Mouse (Mus musculus): Measurements from ENCODE around the gene Snx30. TPM values are rescaled to one million over a fixed set of nuclear protein-coding genes. Genes with fewer than 3 reads are reported as not detected.
A peak's percentile ranks its signal among the peaks of the same experiment; 100 is the strongest.

The Snx30 gene
- polyA plus RNA-seq, 1 experiment from 2014 or later: 12.1 TPM

GRCm38 (mm10) chr4:59816016-59816415, 10.4 kb downstream of the Snx30 start:
- ATAC-seq (ENCODE audit: low FRiP score, low TSS enrichment): no peak
- H3K36me3 ChIP-seq (ENCODE audit: control insufficient read depth, insufficient read depth, low read length): no peaks in the 10 kb centered on the region
- no peak overlapping the region for H3K4me2 ChIP-seq (replicated peaks; ENCODE audit: low read depth, low read length)
- H3K27me3 ChIP-seq (ENCODE audit: control insufficient read depth, insufficient read depth, low read length): no peaks in the 10 kb centered on the region
- no peak overlapping the region for H3K9ac ChIP-seq (ENCODE audit: low read depth, low read length)
- no peak overlapping the region for H3K4me3 ChIP-seq (ENCODE audit: low read length)
- H3K9me3 ChIP-seq (ENCODE audit: control insufficient read depth, low read length): no peaks in the 10 kb centered on the region
- WGBS: 52% methylated on average over 5 of the region's 5 CpGs
- H3K4me1 ChIP-seq (ENCODE audit: control insufficient read depth, insufficient read depth, low read length): peaks cover 4% of the 10 kb centered on the region; the same call in 1 of the 2 replicates
- H3K27ac ChIP-seq (ENCODE audit: low read depth, low read length): no peak overlapping the region

- no peaks in the 10 kb centered on the region for H3K27me3 ChIP-seq (ENCODE audit: control insufficient read depth, insufficient read depth, low read length)
- no peak overlapping the region for H3K27ac ChIP-seq (ENCODE audit: low read depth, low read length)
Measured at GRCm38 (mm10) chr4:59816477-59816876, 10.8 kb downstream of the Snx30 start.

GRCm38 (mm10) chr4:59817790-59818189, 12.2 kb downstream of the Snx30 start:
- no peak overlapping the region for H3K4me3 ChIP-seq (ENCODE audit: low read length)
- no peak overlapping the region for H3K27ac ChIP-seq (ENCODE audit: low read depth, low read length)
- WGBS: 61% methylated on average over 5 of the region's 5 CpGs
- no peak for ATAC-seq (ENCODE audit: low FRiP score, low TSS enrichment)
- no peaks in the 10 kb centered on the region for H3K27me3 ChIP-seq (ENCODE audit: control insufficient read depth, insufficient read depth, low read length)
- no peaks in the 10 kb centered on the region for H3K9me3 ChIP-seq (ENCODE audit: control insufficient read depth, low read length)
- no peaks in the 10 kb centered on the region for H3K36me3 ChIP-seq (ENCODE audit: control insufficient read depth, insufficient read depth, low read length)
- H3K4me2 ChIP-seq (replicated peaks; ENCODE audit: low read depth, low read length): no peak overlapping the region
- H3K4me1 ChIP-seq (ENCODE audit: control insufficient read depth, insufficient read depth, low read length): peaks cover 4% of the 10 kb centered on the region; the same call in 1 of the 2 replicates
- no peak overlapping the region for H3K9ac ChIP-seq (ENCODE audit: low read depth, low read length)

More at GRCm38 (mm10) chr4:59816477-59816876, 10.8 kb downstream of the Snx30 start:
- no peaks in the 10 kb centered on the region for H3K36me3 ChIP-seq (ENCODE audit: control insufficient read depth, insufficient read depth, low read length)
- H3K4me3 ChIP-seq (ENCODE audit: low read length): no peak overlapping the region
- ATAC-seq (ENCODE audit: low FRiP score, low TSS enrichment): no peak
- H3K4me1 ChIP-seq (ENCODE audit: control insufficient read depth, insufficient read depth, low read length): peaks cover 4% of the 10 kb centered on the region; the same call in 1 of the 2 replicates
- H3K9me3 ChIP-seq (ENCODE audit: control insufficient read depth, low read length): no peaks in the 10 kb centered on the region
- no peak overlapping the region for H3K9ac ChIP-seq (ENCODE audit: low read depth, low read length)
- no peak overlapping the region for H3K4me2 ChIP-seq (replicated peaks; ENCODE audit: low read depth, low read length)
- WGBS: 84% methylated on average over 9 of the region's 9 CpGs

GRCm38 (mm10) chr4:59818498-59818897, 12.9 kb downstream of the Snx30 start:
- Histone ChIP-seq H3K27ac (ENCODE audit: low read depth, low read length) (no peak overlapping the region), H3K9me3 (ENCODE audit: control insufficient read depth, low read length) (no peaks in the 10 kb centered on the region), H3K9ac (ENCODE audit: low read depth, low read length) (no peak overlapping the region), H3K4me2 (replicated peaks; ENCODE audit: low read depth, low read length) (no peak overlapping the region), H3K4me3 (ENCODE audit: low read length) (no peak overlapping the region), H3K4me1 (ENCODE audit: control insufficient read depth, insufficient read depth, low read length) (peaks cover 4% of the 10 kb centered on the region; the same call in 1 of the 2 replicates), H3K27me3 (ENCODE audit: control insufficient read depth, insufficient read depth, low read length) (no peaks in the 10 kb centered on the region), H3K36me3 (ENCODE audit: control insufficient read depth, insufficient read depth, low read length) (no peaks in the 10 kb centered on the region)
- 82% methylated on average over 10 of the region's 10 CpGs for WGBS
- no peak for ATAC-seq (ENCODE audit: low FRiP score, low TSS enrichment)

GRCm38 (mm10) chr4:59819054-59819472, 13.4 kb downstream of the Snx30 start:
- Histone ChIP-seq H3K9me3 (ENCODE audit: control insufficient read depth, low read length) (no peaks in the 10 kb centered on the region), H3K27me3 (ENCODE audit: control insufficient read depth, insufficient read depth, low read length) (no peaks in the 10 kb centered on the region), H3K4me2 (replicated peaks; ENCODE audit: low read depth, low read length) (no peak overlapping the region), H3K4me1 (ENCODE audit: control insufficient read depth, insufficient read depth, low read length) (peaks cover 4% of the 10 kb centered on the region; the same call in 1 of the 2 replicates), H3K27ac (ENCODE audit: low read depth, low read length) (no peak overlapping the region), H3K36me3 (ENCODE audit: control insufficient read depth, insufficient read depth, low read length) (no peaks in the 10 kb centered on the region), H3K9ac (ENCODE audit: low read depth, low read length) (no peak overlapping the region), H3K4me3 (ENCODE audit: low read length) (no peak overlapping the region)
- WGBS: 64% methylated on average over 7 of the region's 7 CpGs
- peak; percentile 50; the same call in 1 of the 2 replicates for ATAC-seq (ENCODE audit: low FRiP score, low TSS enrichment)

GRCm38 (mm10) chr4:59819477-59820022, 13.9 kb downstream of the Snx30 start:
- Histone ChIP-seq H3K27ac (ENCODE audit: low read depth, low read length) (no peak overlapping the region), H3K4me2 (replicated peaks; ENCODE audit: low read depth, low read length) (no peak overlapping the region), H3K9ac (ENCODE audit: low read depth, low read length) (no peak overlapping the region), H3K9me3 (ENCODE audit: control insufficient read depth, low read length) (no peaks in the 10 kb centered on the region), H3K27me3 (ENCODE audit: control insufficient read depth, insufficient read depth, low read length) (no peaks in the 10 kb centered on the region), H3K4me1 (ENCODE audit: control insufficient read depth, insufficient read depth, low read length) (peaks cover 4% of the 10 kb centered on the region; the same call in 1 of the 2 replicates), H3K4me3 (ENCODE audit: low read length) (no peak overlapping the region), H3K36me3 (ENCODE audit: control insufficient read depth, insufficient read depth, low read length) (no peaks in the 10 kb centered on the region)
- peak; percentile 40; the same call in 1 of the 2 replicates for ATAC-seq (ENCODE audit: low FRiP score, low TSS enrichment)
- WGBS: 32% methylated on average over 12 of the region's 12 CpGs

GRCm38 (mm10) chr4:59821516-59821915, 15.9 kb downstream of the Snx30 start:
- H3K27me3 ChIP-seq (ENCODE audit: control insufficient read depth, insufficient read depth, low read length): no peaks in the 10 kb centered on the region
- H3K27ac ChIP-seq (ENCODE audit: low read depth, low read length): no peak overlapping the region
- no peak overlapping the region for H3K9ac ChIP-seq (ENCODE audit: low read depth, low read length)
- no peaks in the 10 kb centered on the region for H3K9me3 ChIP-seq (ENCODE audit: control insufficient read depth, low read length)
- no peak overlapping the region for H3K4me2 ChIP-seq (replicated peaks; ENCODE audit: low read depth, low read length)
- no peak overlapping the region for H3K4me3 ChIP-seq (ENCODE audit: low read length)
- H3K36me3 ChIP-seq (ENCODE audit: control insufficient read depth, insufficient read depth, low read length): no peaks in the 10 kb centered on the region
- 97% methylated on average over 1 of the region's 1 CpGs for WGBS
- peaks cover 4% of the 10 kb centered on the region; the same call in 1 of the 2 replicates for H3K4me1 ChIP-seq (ENCODE audit: control insufficient read depth, insufficient read depth, low read length)
- no peak for ATAC-seq (ENCODE audit: low FRiP score, low TSS enrichment)

GRCm38 (mm10) chr4:59822119-59822518, 16.5 kb downstream of the Snx30 start:
- WGBS: 80% methylated on average over 4 of the region's 4 CpGs
- Histone ChIP-seq H3K27me3 (ENCODE audit: control insufficient read depth, insufficient read depth, low read length) (no peaks in the 10 kb centered on the region), H3K4me3 (ENCODE audit: low read length) (no peak overlapping the region), H3K4me2 (replicated peaks; ENCODE audit: low read depth, low read length) (no peak overlapping the region), H3K4me1 (ENCODE audit: control insufficient read depth, insufficient read depth, low read length) (peaks cover 4% of the 10 kb centered on the region; the same call in 1 of the 2 replicates), H3K9me3 (ENCODE audit: control insufficient read depth, low read length) (no peaks in the 10 kb centered on the region), H3K27ac (ENCODE audit: low read depth, low read length) (no peak overlapping the region), H3K36me3 (ENCODE audit: control insufficient read depth, insufficient read depth, low read length) (no peaks in the 10 kb centered on the region), H3K9ac (ENCODE audit: low read depth, low read length) (no peak overlapping the region)
- no peak for ATAC-seq (ENCODE audit: low FRiP score, low TSS enrichment)

GRCm38 (mm10) chr4:59823470-59823869, 17.8 kb downstream of the Snx30 start:
- no peak overlapping the region for H3K27ac ChIP-seq (ENCODE audit: low read depth, low read length)
- no peaks in the 10 kb centered on the region for H3K9me3 ChIP-seq (ENCODE audit: control insufficient read depth, low read length)
- H3K4me3 ChIP-seq (ENCODE audit: low read length): no peak overlapping the region
- no peak overlapping the region for H3K9ac ChIP-seq (ENCODE audit: low read depth, low read length)
- H3K4me1 ChIP-seq (ENCODE audit: control insufficient read depth, insufficient read depth, low read length): peaks cover 4% of the 10 kb centered on the region; the same call in 1 of the 2 replicates
- ATAC-seq (ENCODE audit: low FRiP score, low TSS enrichment): no peak
- 66% methylated on average over 7 of the region's 7 CpGs for WGBS
- H3K27me3 ChIP-seq (ENCODE audit: control insufficient read depth, insufficient read depth, low read length): no peaks in the 10 kb centered on the region
- H3K4me2 ChIP-seq (replicated peaks; ENCODE audit: low read depth, low read length): no peak overlapping the region
- no peaks in the 10 kb centered on the region for H3K36me3 ChIP-seq (ENCODE audit: control insufficient read depth, insufficient read depth, low read length)

All from kidney, embryonic 14.5 days (tissue).